Mouse (Mus musculus) limb, embryonic 14.5 days (tissue): ENCODE data around the gene Hexdc. TPM values are rescaled to one million over a fixed set of nuclear protein-coding genes. Genes with fewer than 3 reads are reported as not detected.

Experiments
- ATAC-seq: fragments of 200-750 bp; cut with Nextera tagmentation; 2 replicates; pipeline ENCODE4 v1.8.0; 2017; ENCODE audit warnings: low read depth, moderate number of reproducible peaks, moderate TSS enrichment; ENCODE audit not compliant: low FRiP score
- DNase-seq: peaks from one replicate; pipeline ENCODE4 v3.0.0-alpha.2; 2015; ENCODE audit warnings: low spot score
- H3K27ac ChIP-seq: fragments of 300-500 bp; sonication (generic); replicated peaks from 2 replicates; pipeline ENCODE4 v1.5.1; 2014; ENCODE audit warnings: low read depth, mild to moderate bottlenecking, low read length, moderate library complexity, mixed read lengths
- H3K27me3 ChIP-seq: fragments of 300-500 bp; sonication (generic); 2 replicates; pipeline ENCODE4 v1.6.1; 2014; ENCODE audit warnings: low read length, mixed read lengths; ENCODE audit not compliant: control insufficient read depth, insufficient read depth
- H3K36me3 ChIP-seq: fragments of 300-500 bp; sonication (generic); 2 replicates; pipeline ENCODE4 v1.6.1; 2014; ENCODE audit warnings: mild to moderate bottlenecking, low read length, moderate library complexity, mixed read lengths; ENCODE audit not compliant: control insufficient read depth, insufficient read depth
- H3K4me1 ChIP-seq: fragments of 300-500 bp; sonication (generic); 2 replicates; pipeline ENCODE4 v1.6.1; 2014; ENCODE audit warnings: antibody characterized with exemption, low read length, mixed read lengths; ENCODE audit not compliant: control insufficient read depth, insufficient read depth
- H3K4me2 ChIP-seq: fragments of 300-500 bp; sonication (generic); replicated peaks from 2 replicates; pipeline ENCODE4 v1.6.1; 2014; ENCODE audit warnings: low read depth, mild to moderate bottlenecking, low read length, moderate library complexity; ENCODE audit not compliant: severe bottlenecking
- H3K4me3 ChIP-seq: fragments of 300-500 bp; sonication (generic); replicated peaks from 2 replicates; pipeline ENCODE4 v1.5.1; 2014; ENCODE audit warnings: low read length
- H3K9ac ChIP-seq: fragments of 300-500 bp; sonication (generic); 2 replicates; pipeline ENCODE4 v1.6.1; 2014; ENCODE audit warnings: mild to moderate bottlenecking, low read depth, low read length, moderate library complexity; ENCODE audit not compliant: severe bottlenecking
- H3K9me3 ChIP-seq: fragments of 300-500 bp; sonication (generic); 2 replicates; pipeline ENCODE4 v1.6.1; 2016; ENCODE audit warnings: low read length; ENCODE audit not compliant: control insufficient read depth
- POLR2A ChIP-seq: fragments of 200-500 bp; IDR thresholded peaks from 2 replicates; pipeline ENCODE4 v1.8.0; 2012; ENCODE audit warnings: inconsistent platforms, mild to moderate bottlenecking, moderate library complexity, borderline replicate concordance; ENCODE audit not compliant: insufficient read depth, insufficient read length; ENCODE audit errors: extremely low read depth
- WGBS: fragments of 180-500 bp; shearing (Covaris S2); extraction: QIAGEN DNeasy Blood & Tissue Kit; methylation state at CpG from one replicate; pipeline ENCODE4 v1.1.7; 2014; 5-methylcytosine and 5-hydroxymethylcytosine counted together
- polyA plus RNA-seq, 2 experiments: library from polyadenylated mRNA; depleted of rRNA in 1 of 2; stranded (reverse) in 1 of 2; unstranded in 1 of 2; fragments of >200 nt; fragmentation: Nextera tagmentation in 1 of 2; extraction: Ambion mirVana in 1 of 2; gene quantifications; 2 replicates each; pipeline versions ENCODE4 v1.2.1 to v1.2.3; 2012 to 2014

Hexdc gene
- polyA plus RNA-seq, 2 experiments = 8.4 to 45.5 TPM

GRCm38 (mm10) chr11:121259160-121260100 lies 55.2 kb downstream of the Hexdc start, which contains the start of gene Foxk2:
Gene Foxk2 (plus strand): TSS chr11:121259990.
- Histone ChIP-seq H3K4me1 (peaks cover 12% of the 10 kb centered on the region), H3K27ac (peak within 1 kb of the TSS; percentile 81), H3K4me2 (peak within 1 kb of the TSS; percentile 70), H3K4me3 (peak within 1 kb of the TSS; percentile 97), H3K27me3 (no peaks in the 10 kb centered on the region), H3K9ac (peak within 1 kb of the TSS; percentile 94), H3K36me3 (peaks cover 36% of the 10 kb centered on the region), H3K9me3 (no peaks in the 10 kb centered on the region)
- under 1% methylated on average over 65 of the region's 91 CpGs for WGBS
- no peak for TF ChIP-seq POLR2A
- ATAC-seq (peak; percentile 98), DNase-seq (peak; percentile 92)

- Histone ChIP-seq H3K4me3 (peak overlapping the region; percentile 97), H3K27ac (peak overlapping the region; percentile 81), H3K9ac (peak overlapping the region; percentile 94), H3K4me1 (peaks cover 12% of the 10 kb centered on the region), H3K36me3 (peaks cover 29% of the 10 kb centered on the region), H3K4me2 (peak overlapping the region; percentile 70), H3K9me3 (no peaks in the 10 kb centered on the region), H3K27me3 (no peaks in the 10 kb centered on the region)
- no peak for TF ChIP-seq POLR2A
- DNase-seq (no peak), ATAC-seq (peak; percentile 14; the same call in 1 of the 2 replicates)
- WGBS = under 1% methylated on average over 17 of the region's 60 CpGs
These were observed 56.1 kb downstream of the Hexdc start for GRCm38 (mm10) chr11:121260211-121260906.

GRCm38 (mm10) chr11:121261074-121261473 lies 56.8 kb downstream of the Hexdc start:
- Histone ChIP-seq H3K4me3 (peak overlapping the region; percentile 97), H3K27ac (no peak overlapping the region), H3K9ac (peak overlapping the region; percentile 94), H3K4me2 (peak overlapping the region; percentile 70), H3K36me3 (peaks cover 26% of the 10 kb centered on the region), H3K4me1 (peaks cover 12% of the 10 kb centered on the region), H3K27me3 (no peaks in the 10 kb centered on the region), H3K9me3 (no peaks in the 10 kb centered on the region)
- 57% methylated on average over 2 of the region's 2 CpGs for WGBS
- ATAC-seq = no peak
- DNase-seq = no peak
- TF ChIP-seq POLR2A = no peak

Other genes with a start within 250 kb of the Hexdc start
- gene Csnk1d, start 213.1 kb upstream of the Hexdc start, polyA plus RNA-seq (2012; rRNA removed) = 140 and 148 TPM in 2 replicates
- gene Csnk1d, start 213.1 kb upstream of the Hexdc start, polyA plus RNA-seq (2014; fragmentation: Nextera tagmentation; extraction: Ambion mirVana) = 65.8 and 74.9 TPM in 2 replicates
- 0.36 and 0.69 TPM in 2 replicates for gene Cd7, start 165.0 kb upstream of the Hexdc start, polyA plus RNA-seq (2012; rRNA removed)
- 0.19 and 0.21 TPM in 2 replicates for gene Cd7, start 165.0 kb upstream of the Hexdc start, polyA plus RNA-seq (2014; fragmentation: Nextera tagmentation; extraction: Ambion mirVana)
- gene Sectm1b, start 140.9 kb upstream of the Hexdc start, polyA plus RNA-seq (2012; rRNA removed) = 0.12 TPM in 1 of 2 replicates, not detected in the other
- not detected in 2 replicates for gene Sectm1b, start 140.9 kb upstream of the Hexdc start, polyA plus RNA-seq (2014; fragmentation: Nextera tagmentation; extraction: Ambion mirVana)
- gene Sectm1a, start 123.2 kb upstream of the Hexdc start, polyA plus RNA-seq (2012; rRNA removed) = 1.0 and 1.2 TPM in 2 replicates
- 0.76 and 1.3 TPM in 2 replicates for gene Sectm1a, start 123.2 kb upstream of the Hexdc start, polyA plus RNA-seq (2014; fragmentation: Nextera tagmentation; extraction: Ambion mirVana)
- gene Tex19.2, start 85.8 kb upstream of the Hexdc start, polyA plus RNA-seq (2012; rRNA removed) = 0.04 TPM in 1 of 2 replicates, not detected in the other
- gene Tex19.2, start 85.8 kb upstream of the Hexdc start, polyA plus RNA-seq (2014; fragmentation: Nextera tagmentation; extraction: Ambion mirVana) = not detected in 2 replicates
- 0.06 and 0.10 TPM in 2 replicates for gene Tex19.1, start 58.3 kb upstream of the Hexdc start, polyA plus RNA-seq (2012; rRNA removed)
- gene Tex19.1, start 58.3 kb upstream of the Hexdc start, polyA plus RNA-seq (2014; fragmentation: Nextera tagmentation; extraction: Ambion mirVana) = not detected in 2 replicates
- gene Uts2r, start 44.2 kb upstream of the Hexdc start, polyA plus RNA-seq (2012; rRNA removed) = 2.1 and 3.1 TPM in 2 replicates
- gene Uts2r, start 44.2 kb upstream of the Hexdc start, polyA plus RNA-seq (2014; fragmentation: Nextera tagmentation; extraction: Ambion mirVana) = 1.0 and 1.4 TPM in 2 replicates
- 12.5 and 12.7 TPM in 2 replicates for gene Ogfod3, start 278 bp downstream of the Hexdc start, polyA plus RNA-seq (2012; rRNA removed)
- gene Ogfod3, start 278 bp downstream of the Hexdc start, polyA plus RNA-seq (2014; fragmentation: Nextera tagmentation; extraction: Ambion mirVana) = 21.8 and 22.4 TPM in 2 replicates
- gene Cybc1, start 24.9 kb downstream of the Hexdc start, polyA plus RNA-seq (2012; rRNA removed) = 47.1 and 50.4 TPM in 2 replicates
- gene Cybc1, start 24.9 kb downstream of the Hexdc start, polyA plus RNA-seq (2014; fragmentation: Nextera tagmentation; extraction: Ambion mirVana) = 41.3 and 49.6 TPM in 2 replicates
- 44.1 and 52.3 TPM in 2 replicates for gene Narf, start 32.8 kb downstream of the Hexdc start, polyA plus RNA-seq (2012; rRNA removed)
- 49.4 and 58.5 TPM in 2 replicates for gene Narf, start 32.8 kb downstream of the Hexdc start, polyA plus RNA-seq (2014; fragmentation: Nextera tagmentation; extraction: Ambion mirVana)
- 43.7 and 54.2 TPM in 2 replicates for gene Foxk2, start 55.6 kb downstream of the Hexdc start, polyA plus RNA-seq (2012; rRNA removed)
- gene Foxk2, start 55.6 kb downstream of the Hexdc start, polyA plus RNA-seq (2014; fragmentation: Nextera tagmentation; extraction: Ambion mirVana) = 11.1 and 13.7 TPM in 2 replicates
- 94.5 and 110 TPM in 2 replicates for gene Wdr45b, start 150.0 kb downstream of the Hexdc start, polyA plus RNA-seq (2012; rRNA removed)
- gene Wdr45b, start 150.0 kb downstream of the Hexdc start, polyA plus RNA-seq (2014; fragmentation: Nextera tagmentation; extraction: Ambion mirVana) = 113 and 116 TPM in 2 replicates
- gene Rab40b, start 183.8 kb downstream of the Hexdc start, polyA plus RNA-seq (2012; rRNA removed) = 10.8 and 13.0 TPM in 2 replicates
- 16.8 and 19.0 TPM in 2 replicates for gene Rab40b, start 183.8 kb downstream of the Hexdc start, polyA plus RNA-seq (2014; fragmentation: Nextera tagmentation; extraction: Ambion mirVana)
- 11.2 and 11.6 TPM in 2 replicates for gene Fn3krp, start 217.0 kb downstream of the Hexdc start, polyA plus RNA-seq (2012; rRNA removed)
- gene Fn3krp, start 217.0 kb downstream of the Hexdc start, polyA plus RNA-seq (2014; fragmentation: Nextera tagmentation; extraction: Ambion mirVana) = 7.3 and 7.4 TPM in 2 replicates
- 1.2 and 1.3 TPM in 2 replicates for gene Fn3k, start 230.5 kb downstream of the Hexdc start, polyA plus RNA-seq (2012; rRNA removed)
- 0.61 and 0.81 TPM in 2 replicates for gene Fn3k, start 230.5 kb downstream of the Hexdc start, polyA plus RNA-seq (2014; fragmentation: Nextera tagmentation; extraction: Ambion mirVana)
- 43.4 and 45.0 TPM in 2 replicates for gene Tbcd, start 247.5 kb downstream of the Hexdc start, polyA plus RNA-seq (2012; rRNA removed)
- 38.7 and 42.0 TPM in 2 replicates for gene Tbcd, start 247.5 kb downstream of the Hexdc start, polyA plus RNA-seq (2014; fragmentation: Nextera tagmentation; extraction: Ambion mirVana)